Mouse (Mus musculus): ENCODE measurements at regions not wholly inside any gene's neighbourhood (a gene's known extent, or its start where the extent isn't known, plus 50 kb on each side); places are given as distances from the start of the nearest gene placed in this dataset.

- no peak for DNase-seq
- intact Hi-C loops (cut with DNase I) = loop anchor here (5.0 kb wide), 1 partner anchor 36 kb away; no protein-coding TSS in a partner anchor
These were observed 338.4 kb downstream of the Slitrk6 start for GRCm38 (mm10) chr14:110416422-110417136.

- intact Hi-C loops (cut with DNase I) = loop anchor here (5.0 kb wide), 1 partner anchor 37 kb away; no protein-coding TSS in a partner anchor
- DNase-seq = no peak
These were observed 339.5 kb downstream of the Slitrk6 start for GRCm38 (mm10) chr14:110415447-110415846.

- intact Hi-C loops (cut with DNase I) = no loop called here
- DNase-seq = no peak
These were observed 360.6 kb downstream of the Slitrk6 start for GRCm38 (mm10) chr14:110394346-110394745.

GRCm38 (mm10) chr14:110378421-110378820 lies 376.5 kb downstream of the Slitrk6 start:
- no peak for DNase-seq
- intact Hi-C loops (cut with DNase I) = no loop called here

Data from left cerebral cortex, postnatal 4 days (tissue).